ENCODE assay signal across 28 mouse cellular contexts in the genomic region with DNA sequence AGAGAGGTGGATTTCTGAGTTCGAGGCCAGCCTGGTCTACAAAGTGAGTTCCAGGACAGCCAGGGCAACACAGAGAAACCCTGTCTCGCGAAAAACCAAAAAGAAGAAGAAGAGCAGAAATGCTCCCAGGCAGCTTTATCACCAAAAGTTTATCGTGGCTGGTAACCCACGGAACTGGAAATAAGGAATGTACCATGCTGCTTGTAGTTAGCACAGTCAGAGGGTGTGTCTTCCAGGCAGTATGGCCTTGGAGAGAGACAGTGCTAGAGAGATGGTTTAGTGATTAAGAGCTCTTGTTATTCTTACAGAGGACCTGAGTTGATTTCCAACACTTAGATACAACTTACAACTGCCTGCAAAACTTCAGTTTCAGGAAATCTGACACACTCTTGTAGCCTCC. TPM values are rescaled to one million over a fixed set of nuclear protein-coding genes. Genes with fewer than 3 reads are reported as not detected.
DNase-seq lines count a peak whose midpoint lies in the region; ATAC-seq and TF ChIP-seq lines count a peak whose summit lies in the region.
"Had no signal": no experiment of that assay in that cellular context is flagged by ENCODE, and none has a peak within 500 bp of the region (broad histone marks: within the 10 kb centered on the region; RNA-seq: fewer than 3 reads in every experiment).

No protein-coding gene starts in this region.

- no peak for TF ChIP-seq EP300 in lung, postnatal 0 days (IDR thresholded peaks at IDR 0.05)

- H3K4me3 ChIP-seq in lung, postnatal 0 days (ENCODE audit: low read depth, low read length) = no peak overlapping the region
- H3K4me3 ChIP-seq in intestine, postnatal 0 days (ENCODE audit: low read depth, low read length) = no peak overlapping the region
- H3K4me3 ChIP-seq in midbrain, embryonic 15.5 days = no peak overlapping the region
- H3K4me3 ChIP-seq in midbrain, embryonic 11.5 days (ENCODE audit: low read depth, low read length) = no peak overlapping the region
- H3K4me3 ChIP-seq: erythroblast, embryonic 14.5 days; heart, embryonic 10.5 days; heart, embryonic 15.5 days; hindbrain, embryonic 12.5 days; limb, embryonic 10.5 days; limb, embryonic 15.5 days; midbrain, embryonic 13.5 days; stomach, embryonic 15.5 days had no signal

- no peak for DNase-seq in lung, postnatal 0 days (ENCODE audit: low spot score)
- DNase-seq in lung, postnatal 4 days = no peak
- DNase-seq in R1 (ENCODE audit: low read depth, low spot score) = peak; percentile 66
- DNase-seq in thymus, postnatal 36 days = no peak
- DNase-seq in midbrain, embryonic 11.5 days (ENCODE audit: low spot score, missing footprints) = no peak
- DNase-seq: adrenal gland, adult 2 months; adrenal gland, postnatal 36 days; B cell, adult 2 months; cerebellum, postnatal 36 days; gastrocnemius, postnatal 10 days; kidney, adult 11 months; kidney, postnatal 14 days; lung, adult 2 months; thymus, adult 18-20 months; thymus, postnatal 4 days had no signal

- H3K27me3 ChIP-seq in lung, postnatal 0 days (replicated peaks; ENCODE audit: insufficient read depth, low read length) = no peaks in the 10 kb centered on the region
- H3K27me3 ChIP-seq in intestine, postnatal 0 days (replicated peaks; ENCODE audit: control insufficient read depth, insufficient read depth, low read length) = no peaks in the 10 kb centered on the region
- H3K27me3 ChIP-seq in midbrain, embryonic 15.5 days (replicated peaks) = no peaks in the 10 kb centered on the region
- H3K27me3 ChIP-seq in midbrain, embryonic 11.5 days (ENCODE audit: control insufficient read depth, insufficient read depth, low read length) = no peaks in the 10 kb centered on the region
- H3K27me3 ChIP-seq: heart, embryonic 15.5 days; hindbrain, embryonic 12.5 days; limb, embryonic 15.5 days; midbrain, embryonic 13.5 days; stomach, embryonic 15.5 days had no signal

- no peaks in the 10 kb centered on the region for H3K9me3 ChIP-seq in lung, postnatal 0 days (ENCODE audit: low read length)
- H3K9me3 ChIP-seq in intestine, postnatal 0 days (ENCODE audit: control insufficient read depth) = no peaks in the 10 kb centered on the region
- H3K9me3 ChIP-seq in midbrain, embryonic 15.5 days = no peaks in the 10 kb centered on the region
- H3K9me3 ChIP-seq in midbrain, embryonic 11.5 days (ENCODE audit: control insufficient read depth, low read length) = no peaks in the 10 kb centered on the region
- H3K9me3 ChIP-seq: G1E; heart, embryonic 10.5 days; heart, embryonic 15.5 days; hindbrain, embryonic 12.5 days; limb, embryonic 10.5 days; limb, embryonic 15.5 days; midbrain, embryonic 13.5 days; stomach, embryonic 15.5 days had no signal

- peak overlapping the region; percentile 47; the same call in 1 of the 2 replicates for H3K27ac ChIP-seq in lung, postnatal 0 days (ENCODE audit: low read length)
- no peak overlapping the region for H3K27ac ChIP-seq in intestine, postnatal 0 days (ENCODE audit: low read depth, low read length)
- no peak overlapping the region for H3K27ac ChIP-seq in midbrain, embryonic 15.5 days
- no peak overlapping the region for H3K27ac ChIP-seq in midbrain, embryonic 11.5 days (ENCODE audit: low read depth, low read length)
- H3K27ac ChIP-seq: heart, embryonic 10.5 days; heart, embryonic 15.5 days; hindbrain, embryonic 12.5 days; hindbrain, postnatal 0 days; limb, embryonic 10.5 days; limb, embryonic 15.5 days; midbrain, embryonic 13.5 days; stomach, embryonic 15.5 days had no signal

- no peak for ATAC-seq in lung, postnatal 0 days
- ATAC-seq in intestine, postnatal 0 days = peak; percentile 44; the same call in 1 of the 2 replicates
- no peak for ATAC-seq in midbrain, embryonic 15.5 days (replicated peaks)
- ATAC-seq in midbrain, embryonic 11.5 days (ENCODE audit: low FRiP score) = no peak
- ATAC-seq: forebrain, embryonic 16.5 days; hindbrain, postnatal 0 days; midbrain, embryonic 13.5 days had no signal

- no peak overlapping the region for H3K9ac ChIP-seq in lung, postnatal 0 days (replicated peaks; ENCODE audit: low read depth)
- no peak overlapping the region for H3K9ac ChIP-seq in intestine, postnatal 0 days (ENCODE audit: low read depth, low read length)
- H3K9ac ChIP-seq in midbrain, embryonic 15.5 days = no peak overlapping the region
- no peak overlapping the region for H3K9ac ChIP-seq in midbrain, embryonic 11.5 days (ENCODE audit: low read length)
- H3K9ac ChIP-seq: heart, embryonic 15.5 days; hindbrain, embryonic 12.5 days; limb, embryonic 15.5 days; midbrain, embryonic 13.5 days; stomach, embryonic 15.5 days had no signal

- no peaks in the 10 kb centered on the region; the same call in 1 of the 2 replicates for H3K4me1 ChIP-seq in lung, postnatal 0 days (ENCODE audit: insufficient read depth, low read depth, low read length)
- H3K4me1 ChIP-seq in intestine, postnatal 0 days (replicated peaks; ENCODE audit: control insufficient read depth, insufficient read depth, low read length) = peaks cover 4% of the 10 kb centered on the region; the same call in 1 of the 2 replicates
- peaks cover 6% of the 10 kb centered on the region; the same call in 1 of the 2 replicates for H3K4me1 ChIP-seq in midbrain, embryonic 15.5 days
- H3K4me1 ChIP-seq in midbrain, embryonic 11.5 days (ENCODE audit: control insufficient read depth, insufficient read depth, low read length) = no peaks in the 10 kb centered on the region
- H3K4me1 ChIP-seq: limb, embryonic 10.5 days; midbrain, embryonic 13.5 days had no signal

- WGBS in lung, postnatal 0 days = 76% methylated on average over 5 of the region's 5 CpGs
- WGBS in intestine, postnatal 0 days = 59% methylated on average over 5 of the region's 5 CpGs
- WGBS in midbrain, embryonic 15.5 days = 91% methylated on average over 5 of the region's 5 CpGs
- 95% methylated on average over 5 of the region's 5 CpGs for WGBS in midbrain, embryonic 11.5 days

- no peaks in the 10 kb centered on the region; the same call in 1 of the 2 replicates for H3K36me3 ChIP-seq in lung, postnatal 0 days (ENCODE audit: insufficient read depth, low read length)
- peaks cover 13% of the 10 kb centered on the region; the same call in 1 of the 2 replicates for H3K36me3 ChIP-seq in intestine, postnatal 0 days (ENCODE audit: control insufficient read depth, insufficient read depth)
- H3K36me3 ChIP-seq in midbrain, embryonic 15.5 days (replicated peaks) = peaks cover 2% of the 10 kb centered on the region; the same call in 1 of the 2 replicates
- H3K36me3 ChIP-seq in midbrain, embryonic 11.5 days (ENCODE audit: control insufficient read depth, insufficient read depth, low read length) = 0 out of 2 replicates have a peak, but pooled peaks cover 4% of the 10 kb centered on the region

- no peak overlapping the region for H3K4me2 ChIP-seq in lung, postnatal 0 days (replicated peaks; ENCODE audit: low read depth, low read length)
- no peak overlapping the region for H3K4me2 ChIP-seq in intestine, postnatal 0 days (replicated peaks; ENCODE audit: low read depth)
- no peak overlapping the region for H3K4me2 ChIP-seq in midbrain, embryonic 15.5 days
- H3K4me2 ChIP-seq in midbrain, embryonic 11.5 days = no peak overlapping the region
- H3K4me2 ChIP-seq: heart, embryonic 15.5 days; hindbrain, embryonic 12.5 days; limb, embryonic 15.5 days; midbrain, embryonic 13.5 days; stomach, embryonic 15.5 days had no signal

- TF ChIP-seq CTCF in lung, postnatal 0 days (IDR thresholded peaks at IDR 0.05) = no peak
- no peak for TF ChIP-seq CTCF in intestine, postnatal 0 days (IDR thresholded peaks at IDR 0.05; ENCODE audit: low read depth)

RNA-seq across cellular contexts. Expression of gene Ppp4r2, which starts 17.7 kb away (rescaled TPM):
- 12.1 and 14.3 TPM in 2 replicates for polyA plus RNA-seq in lung, postnatal 0 days (2015; fragmentation: Nextera tagmentation; extraction: Ambion mirVana)
- polyA plus RNA-seq in intestine, postnatal 0 days (2015; fragmentation: Nextera tagmentation; extraction: Ambion mirVana) = 8.6 and 10.0 TPM in 2 replicates
- 17.5 and 18.8 TPM in 2 replicates for polyA plus RNA-seq in midbrain, embryonic 15.5 days (2015; fragmentation: Nextera tagmentation; extraction: Ambion mirVana)
- polyA plus RNA-seq in midbrain, embryonic 11.5 days (2014; fragmentation: Nextera tagmentation; extraction: Ambion mirVana) = 40.0 TPM in 2 replicates
